9 mouse cellular contexts compared by ENCODE assay signal in genomic region chr3:40685855-40686515, GRCm38 (mm10). TPM values are rescaled to one million over a fixed set of nuclear protein-coding genes. Genes with fewer than 3 reads are reported as not detected.
DNase-seq lines count a peak whose midpoint lies in the region; ATAC-seq and TF ChIP-seq lines count a peak whose summit lies in the region.
"Had no signal": no experiment of that assay in that cellular context is flagged by ENCODE, and none has a peak within 500 bp of the region (broad histone marks: within the 10 kb centered on the region; RNA-seq: fewer than 3 reads in every experiment).

No protein-coding gene starts in this region.

- peaks cover 2% of the 10 kb centered on the region; the same call in 1 of the 2 replicates for H3K4me1 ChIP-seq in limb, embryonic 11.5 days (ENCODE audit: control insufficient read depth, insufficient read depth, low read length)

- no peak for TF ChIP-seq CTCF in gastrocnemius, adult 2 months (IDR thresholded peaks at IDR 0.05)

- H3K9me3 ChIP-seq in limb, embryonic 11.5 days (ENCODE audit: control insufficient read depth, low read length), result no peaks in the 10 kb centered on the region

- 25% methylated on average over 3 of the region's 3 CpGs for WGBS in limb, embryonic 11.5 days

- H3K36me3 ChIP-seq in limb, embryonic 11.5 days (ENCODE audit: control insufficient read depth, insufficient read depth, low read length), result no peaks in the 10 kb centered on the region

- no peak overlapping the region for H3K27ac ChIP-seq in gastrocnemius, adult 2 months
- no peak overlapping the region for H3K27ac ChIP-seq in limb, embryonic 11.5 days (replicated peaks; ENCODE audit: low read depth, low read length)

- ATAC-seq in limb, embryonic 11.5 days (ENCODE audit: insufficient number of reproducible peaks, low FRiP score, low TSS enrichment, low read depth), result no peak

- no peak overlapping the region for H3K9ac ChIP-seq in limb, embryonic 11.5 days (ENCODE audit: low read length)

- no peaks in the 10 kb centered on the region for H3K27me3 ChIP-seq in limb, embryonic 11.5 days (ENCODE audit: control insufficient read depth, insufficient read depth, low read length)

- H3K4me3 ChIP-seq in gastrocnemius, adult 2 months, result no peak overlapping the region
- no peak overlapping the region for H3K4me3 ChIP-seq in limb, embryonic 11.5 days (ENCODE audit: low read depth, low read length)

- intact Hi-C loops in gastrocnemius, adult 2 months (cut with DNase I), result no loop called here

- H3K4me2 ChIP-seq in limb, embryonic 11.5 days (ENCODE audit: low read depth, severe bottlenecking), result no peak overlapping the region

- peak; percentile 22 for DNase-seq in gastrocnemius, adult 2 months
- DNase-seq in gastrocnemius, postnatal 25 days, result no peak
- peak; percentile 66 for DNase-seq in 3T3-L1 (ENCODE audit: low read depth, low spot score)
- DNase-seq in fibroblast of lung, adult 2 months (ENCODE audit: low read depth), result peak; percentile 6
- DNase-seq in limb, embryonic 11.5 days (ENCODE audit: low spot score), result peak; percentile 51
- no peak for DNase-seq in spleen, postnatal 36 days (ENCODE audit: low spot score in 2 of 2)
- DNase-seq in frontal cortex, postnatal 14 days (ENCODE audit: low spot score in 2 of 2), result no peak
- no peak for DNase-seq in cerebellum, postnatal 36 days

RNA-seq across cellular contexts. Expression of gene Slc25a31, which starts 22.7 kb away (rescaled TPM):
- not detected for total RNA-seq in gastrocnemius, adult 2 months (2021)
- total RNA-seq in gastrocnemius, postnatal 25 days (2021), result not detected
- 0.16 TPM in 1 of 2 replicates, not detected in the other for polyA plus RNA-seq in limb, embryonic 11.5 days (2014; fragmentation: Nextera tagmentation; extraction: Ambion mirVana)
- total RNA-seq: common myeloid progenitor, adult 5-6 weeks had no signal

RNA-seq across cellular contexts. Expression of gene Hspa4l, which starts 58.3 kb away (rescaled TPM):
- total RNA-seq in gastrocnemius, adult 2 months (2021), result 10 to 100 TPM in 1 of 2 experiments, 1 to 10 TPM in 1; 5.7 to 10.4 TPM
- total RNA-seq in gastrocnemius, postnatal 25 days (2021), result 1 to 10 TPM; 6.2 TPM
- 2.8 and 3.8 TPM in 2 replicates for polyA plus RNA-seq in limb, embryonic 11.5 days (2014; fragmentation: Nextera tagmentation; extraction: Ambion mirVana)

Comparison
In these comparisons a context has a peak if more than half of its experiments do, and no peak if none do; other contexts are left out.
1. DNase-seq: peak in gastrocnemius, adult 2 months (single experiment), 3T3-L1 (single experiment), fibroblast of lung, adult 2 months (single experiment) and limb, embryonic 11.5 days (single experiment); none in gastrocnemius, postnatal 25 days (single experiment), spleen, postnatal 36 days (0 of 2), frontal cortex, postnatal 14 days (0 of 2) and cerebellum, postnatal 36 days (0 of 2).